Mouse (Mus musculus) heart, postnatal 4 days (tissue): Measurements from ENCODE around the gene Erg. TPM values are rescaled to one million over a fixed set of nuclear protein-coding genes. Genes with fewer than 3 reads are reported as not detected.
A peak's percentile ranks its signal among the peaks of the same experiment; 100 is the strongest.

Source experiments
- DNase-seq: peaks from one replicate; pipeline ENCODE4 v3.0.0; 2021
- total RNA-seq, 2 experiments: library from RNA; stranded (reverse); gene quantifications; 2 replicates each; pipeline ENCODE4 v1.2.3; 2021

Erg gene
- total RNA-seq, 2 experiments from 2014 or later: 39.8 to 40.6 TPM

DNA sequence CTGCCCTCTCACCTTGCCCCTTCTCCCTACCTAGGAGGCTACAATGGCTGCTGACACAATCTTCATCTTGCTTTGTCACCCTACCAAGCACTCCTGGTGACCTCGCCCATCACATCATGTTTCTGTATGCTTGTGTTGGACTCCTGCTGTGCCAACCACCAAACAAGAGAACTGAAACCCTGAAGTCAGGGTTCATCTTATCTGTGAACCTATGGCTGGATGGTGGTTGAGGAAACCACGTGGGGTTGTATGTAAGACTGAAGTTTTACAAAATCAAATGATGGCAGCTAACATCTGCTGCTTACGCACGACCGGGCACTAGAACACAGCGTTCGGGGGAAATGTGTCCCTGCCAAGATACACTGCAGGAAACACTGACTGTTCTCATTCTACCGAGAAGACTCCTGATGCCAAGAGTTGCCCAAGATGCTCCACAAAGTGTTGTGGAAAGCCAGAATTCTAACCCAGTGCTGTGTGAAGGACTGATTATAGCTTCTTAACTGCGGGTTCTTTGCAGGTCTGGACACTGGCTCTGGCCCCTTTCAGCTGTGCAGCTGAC lies 201.7 kb downstream of the Erg start:
- no peak for DNase-seq

DNA sequence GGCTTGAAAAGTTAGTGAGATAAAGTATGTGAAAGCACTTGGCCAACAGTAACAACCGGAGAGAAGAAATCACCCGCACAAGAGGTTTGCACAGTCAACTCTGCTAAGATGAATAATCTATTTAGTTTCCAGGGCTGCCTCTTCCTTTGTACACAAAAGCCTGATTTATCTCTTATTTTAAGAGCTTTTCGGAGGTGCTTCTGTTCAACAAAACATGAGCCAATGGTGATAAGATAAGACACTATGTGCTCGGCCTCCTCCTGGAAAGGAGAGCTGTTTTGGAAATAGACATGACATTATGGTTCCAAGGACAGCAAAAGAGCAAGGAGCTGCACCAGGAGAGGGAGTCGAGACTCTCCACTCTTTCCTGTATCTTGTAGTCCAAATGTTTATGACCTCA lies 204.1 kb downstream of the Erg start:
- no peak for DNase-seq

DNA sequence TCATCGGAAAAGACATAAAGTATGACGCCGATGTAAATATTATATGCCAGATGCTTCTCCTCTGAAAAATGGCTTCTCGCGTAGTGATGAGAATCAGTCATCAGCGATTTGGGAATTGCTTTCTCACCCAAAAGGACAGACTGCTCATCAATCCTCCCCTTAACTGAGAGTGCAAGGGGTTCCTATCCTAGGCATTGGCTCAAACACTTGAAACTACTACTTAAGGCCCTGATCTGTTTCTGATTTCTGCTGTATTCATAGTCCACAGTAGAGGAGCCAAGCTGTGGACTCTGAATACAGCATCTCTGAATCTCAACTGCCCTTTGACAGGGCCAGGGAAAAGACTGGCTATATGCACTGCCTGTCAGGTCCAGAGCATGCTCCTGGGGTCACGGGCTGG lies 209.6 kb downstream of the Erg start:
- DNase-seq: no peak

DNA sequence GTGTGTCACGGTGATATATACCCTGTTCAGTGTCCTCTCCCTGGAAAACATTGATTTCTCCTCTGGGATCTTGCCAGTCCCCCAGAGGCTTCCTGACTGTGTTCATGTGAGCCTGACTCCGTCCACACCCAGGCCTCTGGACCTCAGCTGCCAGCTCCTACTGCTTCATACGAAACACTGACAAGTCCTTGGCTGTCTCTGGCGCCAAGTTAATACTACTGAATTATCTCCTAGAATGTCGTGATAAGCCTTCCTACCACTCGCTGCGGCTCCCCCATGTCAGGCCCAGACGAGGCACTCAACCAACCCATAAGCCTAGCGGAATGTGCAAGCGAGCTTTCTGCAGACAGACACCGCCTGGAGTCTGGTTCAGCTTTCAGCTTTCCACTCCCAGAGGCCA lies 210.0 kb downstream of the Erg start:
- DNase-seq: peak; percentile 37

DNA sequence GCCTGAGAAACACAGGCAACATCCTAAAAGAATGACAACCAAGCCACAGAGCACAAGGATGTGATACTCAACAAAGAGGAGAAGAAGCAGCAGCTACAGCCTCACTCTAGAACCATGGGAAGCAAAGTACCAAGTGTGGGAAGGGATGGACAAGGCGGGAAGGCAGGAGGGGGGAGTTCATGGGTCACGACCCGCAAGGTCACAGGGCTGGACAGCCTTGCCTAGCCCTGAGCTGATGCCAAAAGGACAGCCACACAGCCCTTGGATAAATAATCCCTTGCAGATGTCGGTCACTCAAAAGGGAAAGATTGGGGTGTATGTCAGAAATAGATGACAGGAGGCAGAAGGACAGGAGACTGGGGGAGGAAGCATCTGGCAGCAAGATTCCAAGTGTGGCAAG lies 211.7 kb downstream of the Erg start:
- no peak for DNase-seq

DNA sequence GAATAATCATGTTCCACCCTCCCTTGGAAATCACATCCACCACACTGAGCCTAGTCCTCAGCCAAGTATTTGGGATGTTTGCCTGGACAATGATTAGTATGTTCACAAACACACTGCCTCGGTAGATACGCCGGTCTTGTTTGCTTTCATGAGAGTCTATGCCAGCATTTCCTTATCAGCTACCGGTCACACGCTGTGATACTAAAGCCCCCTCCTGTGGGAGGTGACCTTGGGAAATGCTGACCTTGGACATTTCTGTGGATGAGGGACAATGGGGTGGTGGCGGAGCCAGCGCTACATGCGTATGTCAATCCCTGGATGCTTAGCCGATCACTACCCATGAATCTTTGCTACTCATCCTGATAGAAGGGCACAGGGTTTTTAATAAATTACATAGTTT lies 213.4 kb downstream of the Erg start:
- no peak for DNase-seq

DNA sequence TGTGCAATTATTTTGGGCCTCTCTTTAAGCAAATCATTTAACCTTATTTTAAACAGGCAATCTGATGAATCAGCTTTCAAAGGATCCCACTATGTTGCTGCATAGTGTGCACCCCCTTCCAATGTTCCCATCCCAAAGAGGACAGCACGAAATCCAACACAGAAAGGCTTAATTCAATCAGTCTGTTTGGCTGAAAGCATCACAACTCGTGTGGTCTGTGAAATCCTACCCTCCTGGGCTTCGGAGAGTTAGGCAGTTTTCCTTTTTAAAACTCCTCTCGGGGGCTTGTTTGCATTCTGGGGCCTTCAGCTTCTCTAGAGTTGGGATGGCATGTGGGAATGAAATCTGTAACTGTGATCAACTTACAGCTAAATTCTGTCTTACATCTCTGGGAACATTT lies 214.7 kb downstream of the Erg start:
- no peak for DNase-seq

DNA sequence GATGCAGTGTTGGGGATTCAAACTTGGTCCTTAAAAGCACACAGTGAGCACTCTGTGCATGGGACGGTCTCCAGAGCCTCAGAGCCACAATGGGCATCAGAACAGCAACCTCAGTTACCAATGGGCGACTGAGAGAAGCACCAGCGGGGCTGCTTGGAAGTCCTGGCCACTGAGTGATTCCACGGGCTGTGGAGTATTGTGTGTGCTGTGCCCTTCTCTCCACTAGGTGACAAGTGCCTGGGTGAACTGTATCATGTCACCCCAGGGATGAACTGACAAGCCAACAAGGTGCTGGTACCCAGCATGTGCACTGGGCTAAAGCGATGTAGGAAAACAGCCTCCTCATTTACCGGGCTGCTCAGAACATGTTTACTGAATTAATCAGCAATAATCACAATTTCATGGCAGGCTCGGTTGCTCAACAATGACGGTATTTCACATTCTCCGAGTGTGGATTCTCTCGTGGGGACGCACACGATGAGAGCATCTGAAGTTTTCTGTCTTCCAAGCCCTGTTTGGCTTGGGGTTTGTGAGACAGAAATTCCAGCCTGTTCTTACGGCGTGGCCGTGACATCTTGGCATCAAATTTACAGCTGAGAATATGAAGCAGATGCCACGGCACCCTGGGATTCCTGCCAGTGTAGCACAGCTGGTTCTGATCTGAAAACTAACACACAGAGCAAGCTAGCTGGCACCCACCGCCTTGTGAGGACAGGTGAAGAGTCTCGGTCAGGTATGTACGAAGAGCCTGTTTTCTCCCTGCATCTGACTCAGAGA lies 219.2 kb downstream of the Erg start:
- DNase-seq: no peak

DNA sequence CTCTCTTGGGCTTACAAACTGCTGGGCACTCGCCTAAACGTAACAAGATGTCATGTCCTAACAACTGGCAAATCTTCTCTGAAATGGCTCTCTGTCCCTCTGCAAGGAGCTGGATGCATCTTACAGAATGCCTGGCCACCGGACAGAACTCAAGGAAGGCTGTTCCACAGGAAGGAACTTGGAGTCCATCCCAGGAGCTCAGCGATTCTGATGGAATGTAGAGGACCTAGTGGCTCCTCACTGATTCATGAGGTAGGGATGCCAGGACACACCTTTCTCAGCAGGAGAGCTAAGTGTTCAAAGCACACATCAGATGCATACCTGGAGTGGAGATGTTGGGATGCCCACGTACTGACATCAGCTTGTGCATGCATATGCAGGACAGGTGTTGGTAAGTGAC lies 221.2 kb downstream of the Erg start:
- DNase-seq: no peak

DNA sequence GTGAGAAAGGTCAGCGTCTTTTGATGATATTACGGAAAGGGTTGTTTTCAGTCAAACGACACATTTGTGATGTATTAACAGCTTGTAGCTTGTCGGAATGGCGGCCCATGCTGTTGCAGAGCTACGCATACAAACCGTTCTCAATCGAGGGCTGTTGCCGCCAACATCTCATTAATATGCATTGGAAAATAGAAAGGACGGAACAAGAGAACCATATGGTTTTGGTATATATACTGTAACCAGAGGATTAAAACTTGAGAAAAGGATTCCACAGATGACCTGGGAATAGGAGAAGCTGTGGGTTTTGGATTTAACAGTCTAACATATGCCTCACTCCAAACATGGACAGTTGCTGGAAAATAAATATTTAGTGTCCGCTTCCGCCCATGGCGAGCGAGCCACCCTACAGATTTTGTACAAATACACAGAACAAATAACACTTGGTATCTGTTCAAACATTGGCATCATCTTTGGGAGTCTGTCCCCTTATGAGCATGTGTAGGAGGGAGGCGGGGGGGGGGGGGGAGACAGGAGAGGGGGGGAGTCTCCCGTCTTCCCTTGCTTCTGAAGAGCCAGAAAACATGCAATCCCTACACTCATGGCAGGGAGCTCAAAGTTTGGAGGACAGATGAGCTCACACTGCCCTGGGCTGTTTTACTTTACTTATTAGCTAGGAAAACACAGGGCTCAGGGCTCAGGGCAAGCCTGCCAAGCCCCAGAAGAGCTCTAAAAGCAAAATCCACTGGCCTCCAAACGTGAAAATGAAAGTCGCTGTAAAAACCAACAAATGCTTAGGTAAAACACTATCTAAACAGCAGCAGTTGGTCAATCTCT lies 222.5 kb downstream of the Erg start:
- no peak for DNase-seq

DNA sequence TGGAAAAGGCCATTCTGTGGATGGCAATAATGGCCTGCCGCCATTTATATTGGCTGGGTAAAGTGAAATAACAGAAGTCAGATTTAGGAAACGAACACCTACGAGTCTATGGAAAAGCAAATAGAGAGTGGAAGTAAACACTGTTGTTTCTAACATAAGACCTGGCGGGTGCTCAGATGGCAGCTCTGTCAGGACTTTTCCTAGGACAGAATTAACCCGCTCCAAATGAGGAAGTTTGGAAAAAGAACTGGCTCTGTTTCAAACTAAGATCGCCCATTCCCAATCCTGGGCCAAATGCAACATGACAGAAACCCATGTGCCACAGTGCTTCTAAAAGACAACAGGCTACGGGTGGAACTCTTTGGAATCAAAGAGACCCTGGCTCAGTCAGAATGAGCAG lies 224.4 kb downstream of the Erg start:
- no peak for DNase-seq

DNA sequence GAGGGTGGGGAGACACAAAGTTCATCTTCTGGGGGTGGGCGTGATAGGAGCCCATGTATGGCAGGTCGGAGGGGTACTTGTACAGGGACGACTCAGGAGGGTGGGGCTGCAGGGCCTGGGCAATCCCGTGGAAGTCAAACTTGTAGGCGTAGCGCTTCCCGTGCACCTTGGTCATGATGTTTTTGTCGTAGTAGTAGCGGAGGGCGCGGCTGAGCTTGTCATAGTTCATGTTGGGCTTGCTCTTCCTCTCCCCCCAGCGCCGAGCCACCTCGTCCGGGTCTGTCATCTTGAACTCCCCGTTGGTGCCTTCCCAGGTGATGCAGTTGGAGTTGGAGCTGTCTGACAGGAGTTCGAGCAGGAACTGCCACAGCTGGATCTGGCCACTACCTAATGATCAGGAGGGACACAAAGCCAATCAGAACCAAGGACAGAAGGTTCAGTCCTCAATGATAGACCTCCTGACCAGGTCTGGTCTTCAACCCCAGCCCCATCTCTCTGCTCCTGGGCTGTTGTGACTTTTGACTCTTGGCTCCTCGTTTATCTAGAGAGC lies 225.4 kb downstream of the Erg start:
- no peak for DNase-seq

DNA sequence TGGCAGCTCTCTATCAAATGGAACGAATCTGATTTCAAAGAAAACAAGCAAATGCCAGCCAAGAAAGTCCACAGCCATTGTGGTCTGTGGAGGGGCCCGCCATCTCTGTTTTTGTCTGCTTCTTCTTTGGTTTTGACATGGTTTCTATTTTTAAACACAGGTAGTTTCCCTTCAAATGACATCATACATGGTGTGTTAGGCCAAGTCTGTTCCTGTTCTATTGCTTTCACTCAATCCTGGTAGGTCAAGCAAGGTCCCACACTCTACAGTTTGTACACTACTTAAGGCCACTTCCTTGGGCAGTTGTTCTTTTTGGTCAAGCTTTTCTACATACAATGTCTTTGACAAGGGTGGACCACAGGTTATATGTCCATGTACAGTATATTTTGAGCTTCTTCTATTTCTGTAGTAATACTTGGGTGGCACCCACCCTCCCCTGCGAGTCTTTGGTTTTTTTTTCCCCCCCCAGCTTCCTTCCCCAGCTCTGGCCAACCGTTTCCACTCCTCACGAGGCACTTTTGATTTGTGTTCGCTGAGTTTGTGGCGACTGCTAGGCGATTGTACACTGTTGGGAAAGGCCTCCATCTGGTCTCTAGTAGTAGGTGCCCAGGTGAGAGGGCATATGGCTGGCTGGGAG lies 226.1 kb downstream of the Erg start:
- DNase-seq: no peak

DNA sequence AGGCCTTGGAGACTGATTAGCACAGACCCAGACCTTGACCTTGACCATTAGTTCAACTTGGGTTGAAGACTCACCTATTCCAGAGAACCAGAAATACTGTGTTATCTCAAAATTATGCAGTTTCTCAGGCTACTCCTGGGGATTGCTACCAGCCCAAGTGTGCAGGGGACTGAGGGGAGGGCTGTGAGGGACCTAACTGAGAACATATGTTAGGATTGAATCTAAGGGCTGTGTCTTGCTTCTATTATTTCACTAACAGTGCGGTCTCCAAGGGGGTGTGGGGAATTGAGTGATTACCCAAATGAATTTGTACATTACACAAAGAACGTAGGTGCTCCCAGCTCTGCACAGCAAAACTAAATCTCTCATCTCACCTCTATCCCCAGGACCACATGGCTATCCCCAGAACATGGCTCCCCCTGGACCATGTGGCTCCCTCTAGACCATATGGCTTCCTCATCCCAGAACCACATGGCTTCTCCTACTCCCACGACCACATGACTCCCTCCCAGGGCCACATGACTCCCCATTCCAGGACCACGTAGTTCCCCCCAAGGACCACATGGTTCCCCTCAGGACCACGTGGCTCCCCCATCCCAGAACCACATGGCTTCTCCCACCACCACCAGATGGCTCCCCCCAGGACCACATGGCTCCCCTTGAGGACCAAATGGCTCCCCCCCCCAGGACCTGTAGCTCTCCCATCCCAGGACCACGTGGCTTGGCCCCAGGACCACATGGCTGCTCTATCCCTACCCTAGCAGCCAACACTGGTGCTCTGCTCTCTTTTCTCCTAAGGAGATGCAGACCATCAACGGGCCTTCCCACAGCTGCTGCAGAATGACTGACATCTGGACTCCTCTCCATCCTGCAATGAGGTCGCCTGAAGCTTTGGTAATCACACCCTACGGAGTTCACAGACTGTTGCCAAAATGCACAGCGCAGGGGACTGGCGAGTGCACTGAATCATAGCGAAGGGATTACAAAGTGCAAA lies 229.1 kb downstream of the Erg start:
- no peak for DNase-seq

DNA sequence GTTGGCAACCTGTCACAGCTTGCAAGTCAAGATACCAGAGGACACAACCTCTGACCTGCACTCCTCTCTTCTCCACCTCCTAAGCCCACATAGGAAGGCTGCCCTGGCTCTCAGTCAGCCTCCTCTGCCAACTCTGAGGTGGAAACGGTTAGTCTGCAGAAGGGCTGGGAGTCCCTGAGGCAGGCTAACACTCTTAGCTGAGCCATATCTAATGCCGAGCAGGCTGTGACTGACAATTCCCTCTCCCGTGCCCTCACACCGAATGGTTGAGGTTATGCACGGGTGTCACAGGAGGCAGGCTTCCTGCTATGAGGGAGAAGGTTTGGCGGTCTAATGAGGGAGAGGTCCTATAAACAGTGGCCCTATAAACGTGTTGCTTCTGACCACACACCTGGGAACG lies 232.6 kb downstream of the Erg start:
- DNase-seq: no peak

DNA sequence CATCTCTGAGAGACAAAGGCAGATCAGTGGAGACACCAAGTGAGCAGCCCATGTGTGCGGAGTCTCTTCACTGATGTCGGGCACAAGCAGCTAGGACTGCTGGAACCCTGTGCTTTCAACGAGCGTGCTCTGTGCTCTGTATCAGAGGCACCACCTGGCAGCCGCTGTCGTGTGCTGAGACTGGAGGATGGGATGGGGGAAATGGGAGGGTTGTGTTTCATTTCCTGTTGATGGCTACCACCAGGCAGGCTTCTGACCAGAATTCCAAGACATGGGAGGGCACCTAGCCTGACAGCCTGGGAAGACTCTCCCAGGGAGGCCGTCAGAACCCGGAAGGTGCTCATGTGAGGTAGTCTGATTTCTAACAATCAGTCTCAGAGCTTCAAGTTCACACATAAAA lies 234.1 kb downstream of the Erg start:
- DNase-seq: peak; percentile 22

DNA sequence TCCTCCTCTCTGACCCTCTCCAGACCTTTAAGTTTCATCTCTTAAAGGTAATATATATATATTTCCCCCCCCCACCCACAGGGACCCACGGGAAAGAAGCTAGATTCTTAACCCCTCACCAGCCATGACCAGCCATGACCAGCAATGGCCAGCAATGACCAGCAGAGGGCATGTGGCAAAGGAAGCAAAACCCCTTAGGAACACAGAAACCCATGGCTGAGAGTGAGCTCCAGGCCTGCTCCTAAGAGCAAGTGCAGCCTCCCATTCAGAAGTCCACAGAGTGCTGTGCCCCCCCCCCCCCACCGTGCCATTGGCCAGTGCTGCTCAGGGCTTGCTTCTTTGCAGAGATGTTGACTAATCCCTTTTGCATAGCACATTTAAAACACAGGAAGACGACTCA lies 235.9 kb downstream of the Erg start:
- peak; percentile 77 for DNase-seq

DNA sequence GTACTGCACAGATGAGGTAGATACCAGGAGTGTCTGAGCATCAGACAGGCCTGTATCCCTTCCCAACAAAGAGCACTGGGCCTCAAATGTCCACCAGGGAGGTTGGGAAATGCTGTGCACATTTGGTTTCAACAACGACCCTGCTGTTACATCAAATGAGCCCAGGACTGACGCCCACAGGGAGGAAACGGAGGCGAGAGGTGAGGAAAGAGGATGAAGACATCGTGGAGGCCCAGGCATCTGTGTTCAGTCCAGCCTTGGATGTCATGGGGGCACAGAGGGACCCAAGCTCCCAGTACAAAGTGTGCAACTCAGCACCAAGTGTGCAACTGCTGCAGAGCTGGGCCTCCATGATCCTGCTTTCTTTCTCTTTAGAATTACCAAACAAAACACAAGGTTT lies 236.6 kb downstream of the Erg start:
- DNase-seq: no peak

DNA sequence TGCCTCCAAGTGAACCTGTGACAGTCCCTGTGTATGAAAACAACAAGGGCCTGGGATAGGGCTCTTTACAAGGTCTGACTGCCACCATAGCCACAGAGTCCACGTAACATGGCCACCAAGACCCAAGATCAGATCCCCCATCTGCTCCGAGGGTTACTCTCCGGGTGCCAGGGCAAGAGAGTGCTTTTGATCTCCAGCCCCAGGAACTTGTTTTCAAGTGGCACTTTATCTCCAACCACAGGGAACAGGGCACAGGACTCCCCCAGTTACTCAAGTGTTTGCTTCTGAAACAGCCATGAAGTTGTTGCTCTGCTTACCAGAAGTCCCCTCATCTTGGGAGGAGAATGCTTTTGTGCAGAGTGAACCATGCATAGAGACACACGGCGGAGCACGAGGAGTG lies 237.0 kb downstream of the Erg start:
- no peak for DNase-seq

DNA sequence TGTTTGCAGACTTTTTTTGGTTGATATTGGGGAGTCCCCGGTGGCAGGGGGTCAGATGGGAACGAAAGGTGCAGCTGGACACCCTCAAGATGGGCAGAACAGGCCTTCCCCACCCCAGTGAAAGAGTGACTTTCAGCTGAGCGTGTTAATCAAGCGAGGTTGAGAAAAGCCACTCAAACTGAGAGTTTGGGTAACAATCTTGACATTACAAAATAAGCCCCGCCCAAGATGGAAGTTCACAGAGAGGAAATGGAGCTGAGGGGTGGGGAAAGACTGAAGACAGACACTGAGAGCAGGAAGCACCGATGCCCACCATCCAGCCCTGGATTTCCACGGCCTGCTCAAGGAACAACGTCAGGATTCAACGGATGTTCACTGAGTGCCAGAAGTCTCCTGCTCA lies 237.8 kb downstream of the Erg start:
- DNase-seq: no peak

DNA sequence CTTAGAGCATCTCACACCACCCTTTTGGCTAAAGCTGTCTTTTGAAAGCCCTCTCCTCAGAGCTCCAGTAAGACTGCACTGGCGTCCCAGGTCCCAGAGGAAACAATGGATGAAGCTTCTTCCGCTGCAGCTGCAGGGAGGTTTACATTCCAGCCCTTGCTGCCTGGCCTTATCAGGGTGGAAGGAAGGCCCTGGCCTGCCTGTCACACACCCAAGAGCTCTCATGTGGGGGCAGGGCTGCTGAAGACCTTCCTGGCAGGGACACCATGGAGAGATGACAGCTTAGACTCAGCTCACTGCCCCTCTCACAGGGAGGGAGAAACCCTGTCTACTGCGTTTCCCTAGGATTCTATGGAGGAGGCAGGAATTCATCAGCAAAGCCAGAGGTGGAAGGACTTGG lies 239.2 kb downstream of the Erg start:
- peak; percentile 76 for DNase-seq

DNA sequence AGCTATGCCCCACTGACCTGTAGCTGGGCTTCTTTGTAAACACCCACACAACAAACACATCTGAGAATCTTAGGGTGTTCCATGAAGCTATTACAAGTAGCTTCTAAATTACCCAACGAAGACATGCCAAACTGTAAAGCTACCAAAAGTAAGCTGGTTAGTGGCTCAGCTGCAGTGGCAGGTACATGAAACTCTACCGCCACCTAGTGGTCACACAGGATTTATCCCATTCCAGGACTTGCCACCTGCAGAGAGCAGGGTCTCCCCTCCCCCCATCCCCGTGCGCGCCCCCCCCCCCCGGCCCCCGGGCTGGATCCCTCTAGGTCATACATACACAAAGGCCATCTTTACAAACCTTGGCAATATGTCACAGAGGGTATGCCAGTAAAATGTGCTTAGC lies 240.5 kb downstream of the Erg start:
- DNase-seq: peak; percentile 85
